In genomic region chr5:93042031-93042430, GRCm38 (mm10) we compare ENCODE assay signal across 17 mouse cellular contexts. TPM values are rescaled to one million over a fixed set of nuclear protein-coding genes. Genes with fewer than 3 reads are reported as not detected.
DNase-seq lines count a peak whose midpoint lies in the region; TF ChIP-seq lines count a peak whose summit lies in the region.
"Had no signal": no experiment of that assay in that cellular context is flagged by ENCODE, and none has a peak within 500 bp of the region (broad histone marks: within the 10 kb centered on the region; RNA-seq: fewer than 3 reads in every experiment).

No protein-coding gene starts in this region.

- no peak for TF ChIP-seq CTCF in gastrocnemius, adult 2 months (IDR thresholded peaks at IDR 0.05)
- TF ChIP-seq CTCF in left cerebral cortex, adult 2 months (IDR thresholded peaks at IDR 0.05): no peak

- H3K27ac ChIP-seq in gastrocnemius, adult 2 months: no peak overlapping the region
- H3K27ac ChIP-seq in left cerebral cortex, adult 2 months: no peak overlapping the region
- H3K27ac ChIP-seq: limb, embryonic 15.5 days; macrophage; midbrain, embryonic 15.5 days had no signal

- intact Hi-C loops in gastrocnemius, adult 2 months (cut with DNase I): no loop called here
- intact Hi-C loops in left cerebral cortex, adult 2 months (cut with DNase I): no loop called here
- intact Hi-C loops in left cerebral cortex, postnatal 10 days (cut with DNase I): no loop called here

- DNase-seq in adrenal gland, postnatal 10 days: peak; percentile 37
- DNase-seq in adrenal gland, adult (ENCODE audit: inconsistent age in 2 of 2, low spot score in 1 of 2): no peak
- peak; percentile 20 for DNase-seq in gastrocnemius, adult 2 months
- DNase-seq in gastrocnemius, postnatal 4 days (ENCODE audit: low spot score in 2 of 2): no peak
- no peak for DNase-seq in left cerebral cortex, adult 2 months (ENCODE audit: extremely low spot score in 1 of 2, low spot score in 2 of 2)
- no peak for DNase-seq in left cerebral cortex, postnatal 10 days (ENCODE audit: extremely low spot score in 1 of 2, low spot score in 2 of 2)
- peak; percentile 53 for DNase-seq in brain, adult 2 months (ENCODE audit: low read depth, low spot score)
- DNase-seq in thymus, postnatal 14 days: no peak
- DNase-seq: adrenal gland, postnatal 36 days; gastrocnemius, postnatal 25 days; layer of hippocampus, adult 9-11 months; right cerebral cortex, postnatal 25 days had no signal

- H3K4me3 ChIP-seq in gastrocnemius, adult 2 months: no peak overlapping the region
- H3K4me3 ChIP-seq in left cerebral cortex, adult 2 months: peak overlapping the region; percentile 26
- H3K4me3 ChIP-seq: heart, embryonic 12.5 days; limb, embryonic 15.5 days; midbrain, embryonic 15.5 days had no signal

RNA-seq across cellular contexts. Expression of gene Sowahb, which starts 2.8 kb away (rescaled TPM):
- 1 to 10 TPM in 1 of 2 experiments, under 1 TPM in 1; 0.48 to 1.4 TPM for total RNA-seq in adrenal gland, postnatal 10 days (2021)
- total RNA-seq in gastrocnemius, adult 2 months (2021): not detected
- total RNA-seq in gastrocnemius, postnatal 4 days (2021): under 1 TPM in 1 of 2 experiments, not detected in 1; 0.07 TPM
- 10 to 100 TPM; 24.2 to 26.4 TPM for total RNA-seq in left cerebral cortex, adult 2 months (2021)
- total RNA-seq in left cerebral cortex, postnatal 10 days (2021): 1 to 10 TPM; 3.0 to 3.5 TPM
- total RNA-seq: adrenal gland, postnatal 36 days; gastrocnemius, postnatal 25 days; hematopoietic stem cell, adult 5-6 weeks had no signal

RNA-seq across cellular contexts. Expression of gene Sept11, which starts 51.2 kb away (rescaled TPM):
- 10 to 100 TPM; 67.7 to 77.8 TPM for total RNA-seq in adrenal gland, postnatal 10 days (2021)
- 10 to 100 TPM; 85.1 to 87.6 TPM for total RNA-seq in gastrocnemius, adult 2 months (2021)
- 100 to 1,000 TPM; 246 to 256 TPM for total RNA-seq in gastrocnemius, postnatal 4 days (2021)
- 100 to 1,000 TPM; 197 to 203 TPM for total RNA-seq in left cerebral cortex, adult 2 months (2021)
- 100 to 1,000 TPM; 198 to 200 TPM for total RNA-seq in left cerebral cortex, postnatal 10 days (2021)

Comparison
In these comparisons a context has a peak if more than half of its experiments do, and no peak if none do; other contexts are left out.
1. DNase-seq: peak in adrenal gland, postnatal 10 days (single experiment), gastrocnemius, adult 2 months (single experiment) and brain, adult 2 months (single experiment); none in adrenal gland, adult (0 of 2), gastrocnemius, postnatal 4 days (0 of 2), left cerebral cortex, adult 2 months (0 of 2), left cerebral cortex, postnatal 10 days (0 of 2) and thymus, postnatal 14 days (single experiment).
2. RNA of gene Sowahb, which starts 2.8 kb away (total RNA-seq): 24.2 to 26.4 TPM in left cerebral cortex, adult 2 months; 3.0 to 3.5 TPM in left cerebral cortex, postnatal 10 days, 0.48 to 1.4 TPM in adrenal gland, postnatal 10 days, 0.07 TPM in gastrocnemius, postnatal 4 days and not detected in gastrocnemius, adult 2 months; every median in the first group is over 4 times any median in the second.